Mouse (Mus musculus) liver, postnatal 0 days (tissue): ENCODE results near the gene Gpc5. TPM values are rescaled to one million over a fixed set of nuclear protein-coding genes. Genes with fewer than 3 reads are reported as not detected.

Experiments
- ATAC-seq: fragments of 200-750 bp; cut with Nextera tagmentation; 2 replicates; pipeline ENCODE4 v1.8.0; 2017; ENCODE audit warnings: mild to moderate bottlenecking, moderate library complexity
- DNase-seq: peaks from one replicate; pipeline ENCODE4 v3.0.0-alpha.2; 2016
- H3K27ac ChIP-seq: fragments of 300-500 bp; sonication (generic); 2 replicates; pipeline ENCODE4 v1.5.1; 2014; ENCODE audit warnings: antibody characterized with exemption, moderate library complexity, mild to moderate bottlenecking, low read depth
- H3K27me3 ChIP-seq: fragments of 300-500 bp; sonication (generic); 2 replicates; pipeline ENCODE4 v1.6.1; 2014; ENCODE audit warnings: low read length, control low read depth, mixed read lengths; ENCODE audit not compliant: insufficient read depth
- H3K36me3 ChIP-seq: fragments of 300-500 bp; sonication (generic); replicated peaks from 2 replicates; pipeline ENCODE4 v1.6.1; 2014; ENCODE audit warnings: mild to moderate bottlenecking, control low read depth, low read length, moderate library complexity, mixed read lengths; ENCODE audit not compliant: insufficient read depth
- H3K4me1 ChIP-seq: fragments of 300-500 bp; sonication (generic); 2 replicates; pipeline ENCODE4 v1.6.1; 2014; ENCODE audit warnings: antibody characterized with exemption, mild to moderate bottlenecking, control low read depth; ENCODE audit not compliant: insufficient read depth
- H3K4me2 ChIP-seq: fragments of 300-500 bp; sonication (generic); 2 replicates; pipeline ENCODE4 v1.6.1; 2014; ENCODE audit warnings: low read depth, mild to moderate bottlenecking, low read length, moderate library complexity, mixed read lengths
- H3K4me3 ChIP-seq: fragments of 300-500 bp; sonication (generic); 2 replicates; pipeline ENCODE4 v1.5.1; 2014; ENCODE audit warnings: low read depth, low read length
- H3K9ac ChIP-seq: fragments of 300-500 bp; sonication (generic); replicated peaks from 2 replicates; pipeline ENCODE4 v1.6.1; 2014; ENCODE audit warnings: mild to moderate bottlenecking, moderate library complexity
- H3K9me3 ChIP-seq: fragments of 300-500 bp; sonication (generic); 2 replicates; pipeline ENCODE4 v1.6.1; 2016; ENCODE audit warnings: mild to moderate bottlenecking, control low read depth, low read length, mixed read lengths
- CTCF ChIP-seq: sonication (generic); IDR thresholded peaks from 2 replicates; pipeline ENCODE4 v1.5.1; 2016; ENCODE audit warnings: antibody characterized with exemption, low read depth
- EP300 ChIP-seq: IDR thresholded peaks from 2 replicates; pipeline ENCODE4 v1.6.1; 2016; ENCODE audit warnings: antibody characterized with exemption, low read depth, mild to moderate bottlenecking
- WGBS: fragments of 180-500 bp; shearing (Covaris S2); extraction: QIAGEN DNeasy Blood & Tissue Kit; methylation state at CpG from one replicate; pipeline ENCODE4 v1.1.7; 2014; ENCODE audit not compliant: insufficient replicate concordance; 5-methylcytosine and 5-hydroxymethylcytosine counted together
- polyA plus RNA-seq: library from polyadenylated mRNA; unstranded; fragments of >200 nt; fragmentation: Nextera tagmentation; extraction: Ambion mirVana; gene quantifications from 2 replicates; pipeline ENCODE4 v1.2.1, GENCODE M21; 2015

Gpc5 gene
- polyA plus RNA-seq = not detected in 2 replicates

- no peak for TF ChIP-seq EP300
- no peak for TF ChIP-seq CTCF
- Histone ChIP-seq H3K9me3 (no peaks in the 10 kb centered on the region), H3K27me3 (peaks cover 33% of the 10 kb centered on the region), H3K27ac (no peak within 1 kb of the TSS), H3K4me3 (peak within 1 kb of the TSS; percentile 55), H3K4me2 (peak within 1 kb of the TSS; percentile 91), H3K36me3 (no peaks in the 10 kb centered on the region), H3K4me1 (peaks cover 11% of the 10 kb centered on the region), H3K9ac (no peak within 1 kb of the TSS; the same call in 1 of the 2 replicates)
- under 1% methylated on average over 31 of the region's 31 CpGs for WGBS
- peak; percentile 90 for DNase-seq
- ATAC-seq = peak; percentile 97
Measured at GRCm38 (mm10) chr14:115092081-115092480, at the start of gene Gpc5. Gene Gpc5, plus strand, starts transcription at chr14:115092215.

GRCm38 (mm10) chr14:115042660-115043059, 49.4 kb upstream of the Gpc5 start:
- WGBS = 2% methylated on average over 4 of the region's 4 CpGs
- Histone ChIP-seq H3K27ac (peak overlapping the region; percentile 96), H3K4me3 (peak overlapping the region; percentile 67), H3K4me1 (peaks cover 15% of the 10 kb centered on the region), H3K4me2 (peak overlapping the region; percentile 73), H3K9ac (peak overlapping the region; percentile 89), H3K9me3 (no peaks in the 10 kb centered on the region), H3K36me3 (peaks cover 40% of the 10 kb centered on the region), H3K27me3 (0 out of 2 replicates have a peak, but pooled peaks cover 3% of the 10 kb centered on the region)
- TF ChIP-seq CTCF (no peak), EP300 (no peak)
- DNase-seq = no peak
- ATAC-seq = no peak

DNA sequence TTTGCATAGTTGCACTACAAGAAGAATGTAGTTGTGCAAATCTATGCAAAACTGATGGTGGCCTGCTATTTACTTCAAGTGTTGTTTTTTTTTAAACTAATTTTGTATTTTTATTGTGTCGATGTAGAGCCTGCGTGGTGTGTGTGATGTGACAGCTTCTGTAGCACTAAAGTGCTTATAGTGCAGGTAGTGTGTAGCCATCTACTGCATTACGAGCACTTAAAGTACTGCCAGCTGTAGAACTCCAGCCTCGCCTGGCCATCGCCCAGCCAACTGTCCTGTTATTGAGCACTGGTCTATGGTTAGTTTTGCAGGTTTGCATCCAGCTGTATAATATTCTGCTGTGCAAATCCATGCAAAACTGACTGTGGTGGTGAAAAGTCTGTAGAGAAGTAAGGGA, 48.0 kb upstream of the Gpc5 start:
- Histone ChIP-seq H3K9ac (no peak overlapping the region), H3K4me1 (peaks cover 15% of the 10 kb centered on the region), H3K4me2 (no peak overlapping the region), H3K9me3 (no peaks in the 10 kb centered on the region), H3K36me3 (peaks cover 41% of the 10 kb centered on the region), H3K27ac (no peak overlapping the region), H3K4me3 (no peak overlapping the region), H3K27me3 (no peaks in the 10 kb centered on the region)
- ATAC-seq (no peak), DNase-seq (no peak)
- WGBS = 86% methylated on average over 5 of the region's 5 CpGs
- TF ChIP-seq CTCF = no peak
- no peak for TF ChIP-seq EP300

- H3K4me1 ChIP-seq = peaks cover 10% of the 10 kb centered on the region; the same call in 1 of the 2 replicates
- WGBS = 94% methylated on average over 3 of the region's 3 CpGs
- H3K4me2 ChIP-seq = no peak overlapping the region
- H3K36me3 ChIP-seq = peaks cover 41% of the 10 kb centered on the region
- H3K9ac ChIP-seq = no peak overlapping the region
- no peak for ATAC-seq
- H3K9me3 ChIP-seq = no peaks in the 10 kb centered on the region
- H3K4me3 ChIP-seq = no peak overlapping the region
- TF ChIP-seq EP300 (no peak), CTCF (no peak)
- DNase-seq = no peak
- no peak overlapping the region for H3K27ac ChIP-seq
- no peaks in the 10 kb centered on the region for H3K27me3 ChIP-seq
Measured at GRCm38 (mm10) chr14:115045712-115046111, 46.3 kb upstream of the Gpc5 start.

GRCm38 (mm10) chr14:115047316-115047715, 44.7 kb upstream of the Gpc5 start:
- Histone ChIP-seq H3K36me3 (peaks cover 41% of the 10 kb centered on the region), H3K27me3 (no peaks in the 10 kb centered on the region), H3K4me2 (no peak overlapping the region), H3K4me3 (no peak overlapping the region), H3K4me1 (peaks cover 10% of the 10 kb centered on the region; the same call in 1 of the 2 replicates), H3K9ac (no peak overlapping the region), H3K9me3 (no peaks in the 10 kb centered on the region), H3K27ac (no peak overlapping the region)
- 91% methylated on average over 3 of the region's 3 CpGs for WGBS
- DNase-seq = no peak
- no peak for ATAC-seq
- TF ChIP-seq EP300 = no peak
- no peak for TF ChIP-seq CTCF

GRCm38 (mm10) chr14:115047990-115048862, 43.8 kb upstream of the Gpc5 start:
- peaks cover 4% of the 10 kb centered on the region; the same call in 1 of the 2 replicates for H3K4me1 ChIP-seq
- no peaks in the 10 kb centered on the region for H3K27me3 ChIP-seq
- H3K9ac ChIP-seq = no peak overlapping the region
- TF ChIP-seq EP300 (no peak), CTCF (no peak)
- ATAC-seq = no peak
- 50% methylated on average over 5 of the region's 5 CpGs for WGBS
- DNase-seq = no peak
- H3K9me3 ChIP-seq = no peaks in the 10 kb centered on the region
- H3K4me2 ChIP-seq = no peak overlapping the region
- H3K36me3 ChIP-seq = peaks cover 41% of the 10 kb centered on the region
- no peak overlapping the region; the same call in 1 of the 2 replicates for H3K27ac ChIP-seq
- H3K4me3 ChIP-seq = no peak overlapping the region
